In the genomic region with DNA sequence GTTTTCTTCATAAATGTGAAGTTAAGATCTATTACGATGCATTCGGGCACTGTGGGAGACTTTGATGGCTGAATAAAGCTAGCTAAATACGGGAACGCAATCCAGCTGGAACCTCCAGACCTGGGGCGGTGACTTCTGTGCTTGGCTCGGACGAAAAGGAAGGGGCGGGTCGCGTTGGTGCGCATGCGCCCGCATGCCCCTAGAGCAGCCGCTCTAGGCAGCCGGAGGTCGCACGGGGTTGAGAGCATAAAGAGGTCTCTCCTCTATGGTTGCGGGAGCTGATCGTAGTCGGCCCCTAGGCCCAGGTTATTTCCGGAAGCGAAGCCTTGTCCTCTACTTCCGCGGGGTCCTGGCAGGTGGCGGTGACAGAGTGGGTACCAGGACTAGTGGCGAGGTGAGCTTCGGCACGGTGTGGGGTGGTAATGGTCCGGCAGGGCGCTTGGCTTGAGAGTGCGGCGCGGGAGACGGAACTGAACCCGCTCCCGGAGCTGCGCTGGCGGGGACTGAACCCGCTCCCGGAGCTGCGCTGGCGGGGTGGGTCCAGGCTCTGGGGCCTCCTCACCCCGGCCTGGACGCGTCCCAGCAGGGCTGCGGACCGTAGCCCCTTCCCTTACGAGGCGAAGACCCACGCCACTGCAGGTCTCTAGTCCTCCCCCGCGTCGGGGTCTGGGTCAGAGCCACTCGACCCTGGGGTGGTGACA, we compare ENCODE assay signal across 8 mouse cellular contexts. TPM values are rescaled to one million over a fixed set of nuclear protein-coding genes. Genes with fewer than 3 reads are reported as not detected.
A peak's percentile ranks its signal among the peaks of the same experiment; 100 is the strongest.
DNase-seq lines count a peak whose midpoint lies in the region; ATAC-seq and TF ChIP-seq lines count a peak whose summit lies in the region.

Gene Bfar, plus strand, starts transcription at position 174 of the 701 bp plus-strand sequence.
Gene 3110001I22Rik, plus strand, starts transcription at position 245 of the 701 bp plus-strand sequence.

- peak within 1 kb of the TSS; percentile 93 for H3K4me3 ChIP-seq in gastrocnemius, adult 2 months
- peak within 1 kb of the TSS; percentile 99 for H3K4me3 ChIP-seq in megakaryocyte, embryonic 14.5 days (replicated peaks)

- H3K9me3 ChIP-seq in megakaryocyte, embryonic 14.5 days = no peaks in the 10 kb centered on the region

- H3K4me1 ChIP-seq in megakaryocyte, embryonic 14.5 days = peaks cover 51% of the 10 kb centered on the region

- peaks cover 29% of the 10 kb centered on the region for H3K36me3 ChIP-seq in megakaryocyte, embryonic 14.5 days (replicated peaks; ENCODE audit: low read length)

- DNase-seq in ZHBTc4 (ENCODE audit: low read depth, low spot score) = peak; percentile 98
- DNase-seq in gastrocnemius, adult 2 months = peak; percentile 94
- DNase-seq in hindlimb bud, embryonic 11.5 days (ENCODE audit: extremely low spot score, low read depth, low spot score) = peak; percentile 62
- peak; percentile 72 to 91 for DNase-seq in left cerebral cortex, adult 8-10 months (ENCODE audit: low spot score in 2 of 2)
- DNase-seq in right cerebral cortex, postnatal 10 days (ENCODE audit: low spot score in 2 of 2) = peak; percentile 93 to 94
- peak; percentile 79 for DNase-seq in urinary bladder, postnatal 25 days (ENCODE audit: low spot score)

- ATAC-seq in common myeloid progenitor, adult 5-6 weeks (replicated peaks; ENCODE audit: low read depth, poor library complexity, severe bottlenecking) = peak; percentile 69

- no peak for TF ChIP-seq CTCF in gastrocnemius, adult 2 months (IDR thresholded peaks at IDR 0.05)

- intact Hi-C loops in gastrocnemius, adult 2 months (cut with DNase I) = loop anchor here (5.0 to 10.0 kb wide), 2 partner anchors 150 to 483 kb away; no protein-coding TSS in a partner anchor

- peak within 1 kb of the TSS; percentile 99 for H3K27ac ChIP-seq in gastrocnemius, adult 2 months

- no peaks in the 10 kb centered on the region for H3K27me3 ChIP-seq in megakaryocyte, embryonic 14.5 days (replicated peaks)

RNA-seq across cellular contexts. Expression of gene Bfar, which starts in this region (rescaled TPM):
- 42.0 and 55.5 TPM in 2 replicates for total RNA-seq in common myeloid progenitor, adult 5-6 weeks (2017)
- total RNA-seq in gastrocnemius, adult 2 months (2021) = 10 to 100 TPM; 34.6 to 36.4 TPM
- 10 to 100 TPM; 34.8 to 39.8 (median 35.8) TPM for total RNA-seq in left cerebral cortex, adult 8-10 months (2022)
- polyA plus RNA-seq in megakaryocyte, embryonic 14.5 days (2012; ENCODE audit: insufficient read depth, low replicate concordance) = 2.6 TPM in 1 of 2 replicates, not detected in the other

RNA-seq across cellular contexts. Expression of gene 3110001I22Rik, which starts in this region (rescaled TPM):
- 12.2 and 18.5 TPM in 2 replicates for total RNA-seq in common myeloid progenitor, adult 5-6 weeks (2017)
- total RNA-seq in gastrocnemius, adult 2 months (2021) = 1 to 10 TPM; 2.3 to 2.6 TPM
- total RNA-seq in left cerebral cortex, adult 8-10 months (2022) = 1 to 10 TPM; 4.3 to 4.5 (median 4.4) TPM
- polyA plus RNA-seq in megakaryocyte, embryonic 14.5 days (2012; ENCODE audit: insufficient read depth, low replicate concordance) = 0.26 TPM in 1 of 2 replicates, not detected in the other

Comparison
In these comparisons a context has a peak if more than half of its experiments do, and no peak if none do; other contexts are left out.
1. Peak in every context shown above with its lines: DNase-seq, ATAC-seq, H3K4me3 ChIP-seq and H3K27ac ChIP-seq.